Mouse (Mus musculus) bone marrow, adult 2 months (tissue): Measurements from ENCODE around the gene Psmb2.

Experiments
- CTCF ChIP-seq: fragments of 200-500 bp; IDR thresholded peaks from 2 replicates; pipeline ENCODE4 v1.5.1; 2011; ENCODE audit warnings: low read length, control low read depth; ENCODE audit not compliant: control insufficient read depth, insufficient read depth
- POLR2A ChIP-seq: fragments of 200-500 bp; IDR thresholded peaks from 2 replicates; pipeline ENCODE4 v1.6.1; 2011; ENCODE audit warnings: low read depth, mild to moderate bottlenecking, control low read depth, low read length, borderline replicate concordance; ENCODE audit not compliant: control insufficient read depth

GRCm38 (mm10) chr4:126749553-126749952 lies 72.1 kb downstream of the Psmb2 start:
- TF ChIP-seq CTCF (no peak), POLR2A (no peak)
